Mouse (Mus musculus) layer of hippocampus, postnatal 10 days (tissue): Measurements from ENCODE around the gene Aatk. TPM values are rescaled to one million over a fixed set of nuclear protein-coding genes. Genes with fewer than 3 reads are reported as not detected.

Experiments
- DNase-seq, 2 experiments: peaks; one replicate each; pipeline ENCODE4 v3.0.0; 2021; ENCODE audit warnings: low spot score in 2 of 2
- total RNA-seq, 2 experiments: library from RNA; stranded (reverse); gene quantifications; 2 replicates each; pipeline ENCODE4 v1.2.3; 2021

The Aatk gene
- total RNA-seq, 2 experiments from 2014 or later = 136 to 148 TPM

DNA sequence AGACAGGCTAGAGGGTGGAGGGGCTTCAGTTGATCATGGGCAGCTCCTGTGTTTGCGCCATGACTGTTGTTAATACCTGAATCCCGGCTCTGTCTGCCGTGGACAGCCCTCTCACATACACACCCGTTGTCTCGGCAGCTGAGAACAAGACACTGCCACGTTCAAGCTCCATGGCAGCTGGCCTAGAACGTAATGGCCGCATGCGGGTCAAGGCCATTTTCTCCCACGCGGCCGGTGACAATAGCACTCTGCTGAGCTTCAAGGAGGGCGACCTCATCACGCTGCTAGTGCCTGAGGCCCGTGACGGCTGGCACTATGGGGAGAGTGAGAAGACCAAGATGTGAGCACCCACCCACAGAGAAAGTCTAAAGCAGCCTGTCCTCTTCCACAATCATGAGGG is 49.6 kb downstream of the Aatk start:
- no peak for DNase-seq

DNA sequence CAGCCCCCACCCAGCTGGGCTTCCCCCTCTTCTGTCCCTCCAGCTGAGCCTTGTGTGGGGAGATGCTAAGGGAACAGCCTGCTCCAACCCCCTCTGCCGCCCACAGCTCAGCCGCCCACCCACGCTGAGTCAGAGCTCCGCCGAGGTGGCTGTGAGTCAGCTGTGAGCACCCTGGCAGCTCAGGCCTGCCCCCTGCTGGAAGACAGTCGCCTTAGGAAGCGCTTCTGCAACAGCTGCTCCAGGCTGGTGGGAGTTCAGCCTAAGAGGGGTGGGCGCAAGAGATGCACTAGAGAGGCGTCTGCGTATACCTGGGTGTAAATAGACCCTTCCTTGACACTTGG is 55.7 kb downstream of the Aatk start:
- DNase-seq = peak; percentile 97 to 98

DNA sequence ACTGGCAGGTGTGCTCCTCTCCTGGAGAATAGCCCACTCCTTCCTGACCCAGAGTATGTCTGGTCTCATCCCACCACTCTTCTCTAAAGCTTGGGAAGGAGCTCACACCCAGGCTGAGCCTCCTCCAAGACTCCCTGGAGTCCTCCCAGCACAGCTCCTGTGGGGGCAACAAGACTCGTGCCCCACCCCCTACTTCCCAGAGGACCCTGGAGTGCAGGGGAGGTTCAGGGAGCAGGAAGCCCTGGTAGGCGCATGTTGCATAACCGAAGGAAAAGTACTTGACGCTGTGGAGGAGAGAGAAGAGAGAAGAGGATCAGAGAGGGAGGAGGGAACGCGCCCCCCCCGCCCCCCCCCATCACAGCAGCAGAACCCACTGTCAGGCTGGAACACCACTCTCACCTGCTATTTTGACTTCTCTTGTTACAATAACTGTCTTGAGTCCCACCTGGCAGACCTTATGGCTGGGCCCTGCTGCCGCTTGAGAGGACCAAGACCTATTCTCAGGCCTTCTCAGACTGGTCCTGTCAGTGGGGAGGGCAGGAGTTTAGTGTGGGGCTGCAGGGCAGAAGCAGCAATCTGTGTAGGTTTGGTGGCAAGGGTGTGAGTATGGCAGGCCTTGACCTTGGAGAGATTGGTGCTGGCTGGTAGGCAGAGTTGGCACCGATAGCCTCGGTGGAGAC is 56.2 kb downstream of the Aatk start:
- DNase-seq = no peak

DNA sequence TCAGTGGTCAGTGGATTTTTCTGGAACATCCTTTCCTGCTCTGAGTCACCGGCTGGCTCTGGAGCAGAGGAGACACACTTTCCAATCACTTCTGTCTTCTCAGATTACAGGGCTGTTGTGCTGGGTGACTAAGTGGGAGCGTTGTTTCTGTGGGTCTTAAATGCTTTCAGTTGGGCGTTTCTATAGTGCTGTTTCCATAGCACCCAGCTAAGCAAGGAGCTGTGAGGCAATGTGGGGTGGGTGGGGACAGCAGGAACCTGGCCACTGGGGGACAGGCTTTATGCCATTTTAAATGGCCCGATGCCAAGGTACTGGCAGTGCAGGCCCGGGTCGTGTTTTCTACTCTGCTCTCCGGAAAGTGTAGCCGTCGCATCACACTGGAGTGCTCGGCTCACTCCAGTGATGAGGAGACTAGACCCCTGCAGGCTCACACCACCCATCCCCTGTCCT is 57.8 kb downstream of the Aatk start:
- no peak for DNase-seq

DNA sequence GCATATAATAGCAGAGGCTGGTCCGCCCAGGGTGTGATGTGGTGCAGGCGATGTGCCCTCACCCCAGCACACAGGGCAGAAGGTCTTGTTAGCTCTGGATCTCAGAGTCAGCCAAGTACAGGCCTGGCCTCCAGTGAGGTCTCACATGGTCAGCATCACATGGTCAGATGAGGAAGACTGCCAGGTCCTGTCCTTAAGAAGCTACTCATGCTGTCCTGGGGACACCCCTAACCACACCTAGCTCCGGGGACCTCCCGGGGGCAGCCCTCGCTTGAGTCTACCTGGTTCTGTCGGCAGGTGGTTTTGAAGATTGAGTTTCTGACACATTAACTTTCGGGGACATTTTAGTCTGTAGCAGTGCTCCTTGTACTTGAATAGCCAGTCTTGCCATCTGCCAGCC is 58.6 kb downstream of the Aatk start:
- no peak for DNase-seq

DNA sequence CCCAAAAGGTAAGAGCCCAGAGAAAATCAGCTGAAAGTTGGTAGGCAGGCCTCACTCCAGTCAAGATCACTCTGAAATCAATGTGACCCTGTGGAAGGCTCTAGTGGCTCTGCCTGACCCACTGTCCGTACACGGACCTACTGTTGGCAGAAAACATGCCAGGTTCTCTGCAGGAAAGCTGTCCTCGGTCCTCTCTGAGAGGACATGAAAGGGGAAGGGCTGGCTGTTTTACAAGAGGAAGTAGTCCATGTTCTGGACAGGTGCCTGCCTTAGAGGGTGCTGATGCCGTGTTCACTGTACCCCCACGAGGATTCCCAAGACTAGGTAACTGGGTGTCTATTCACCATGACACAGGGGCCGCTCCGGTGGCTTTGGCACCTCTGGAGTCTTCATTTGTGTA is 59.1 kb downstream of the Aatk start:
- DNase-seq = no peak

DNA sequence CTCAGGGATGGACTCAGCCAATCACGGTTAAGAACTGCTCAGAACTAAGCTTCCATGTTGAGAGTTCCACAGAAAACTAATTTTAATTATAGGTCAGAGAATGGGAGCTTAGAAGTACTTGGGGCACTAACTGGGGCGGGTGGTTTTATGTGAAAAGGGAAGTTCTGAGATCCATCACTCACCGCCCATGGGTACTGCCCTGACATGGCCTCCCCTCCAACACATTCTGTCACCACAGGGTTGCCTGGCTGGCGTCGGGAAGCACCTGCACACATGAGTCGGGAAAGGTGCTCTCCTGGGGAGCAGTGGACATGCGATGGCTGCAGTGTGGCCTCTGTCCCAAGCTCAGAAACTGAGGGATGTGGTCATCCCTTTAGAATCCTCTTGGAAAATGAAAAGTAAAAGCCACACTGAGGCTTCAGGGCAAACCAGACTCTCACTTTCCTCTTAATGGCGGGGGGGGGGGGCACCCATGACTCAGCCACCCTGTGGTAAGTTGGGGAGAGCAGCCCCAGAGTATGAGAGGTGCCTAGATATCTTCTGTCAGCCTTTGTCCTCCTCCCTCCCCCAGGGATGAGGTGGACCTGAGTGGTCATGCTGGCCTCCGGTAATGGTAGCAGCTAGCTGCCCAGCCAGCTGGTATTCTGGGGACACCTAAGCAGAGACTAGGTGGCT is 60.1 kb downstream of the Aatk start:
- DNase-seq = no peak

DNA sequence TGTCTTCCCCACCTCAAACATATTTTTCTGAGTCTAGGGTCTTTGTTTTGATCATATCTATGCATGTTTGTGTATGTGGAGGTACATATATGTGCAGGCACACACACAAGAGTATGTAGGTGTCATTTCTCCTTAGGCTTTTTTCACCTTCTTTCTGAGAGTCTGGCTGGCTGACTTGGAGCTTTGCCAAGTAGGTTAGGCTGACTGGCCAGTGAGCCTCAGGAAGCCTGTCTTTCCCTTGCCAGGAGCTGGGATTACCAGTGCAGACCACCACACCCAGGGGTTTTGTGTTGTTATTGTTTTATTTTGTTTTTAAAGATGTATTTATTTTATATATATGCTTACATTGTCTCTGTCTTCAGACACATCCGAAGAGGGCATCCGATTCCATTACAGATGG is 63.8 kb downstream of the Aatk start:
- DNase-seq = no peak

DNA sequence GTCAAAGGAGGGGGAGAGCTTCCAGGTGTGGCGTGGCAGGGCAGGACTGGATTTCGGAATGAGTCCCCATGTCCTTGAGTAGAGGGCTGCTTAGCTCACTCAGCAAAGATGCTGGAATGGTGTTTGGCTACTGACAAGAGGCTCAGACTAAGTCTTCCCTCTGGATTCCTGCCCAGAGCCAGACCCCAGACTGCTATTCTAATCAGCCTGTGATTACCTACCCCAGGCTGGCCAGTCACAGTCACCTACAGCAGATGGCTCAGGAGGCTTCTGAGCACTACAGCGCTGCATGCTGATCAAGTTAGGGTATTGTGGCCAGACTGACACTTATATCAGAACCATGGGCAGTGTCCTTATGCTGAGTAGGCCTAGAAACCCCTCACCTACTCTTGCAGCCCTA is 64.7 kb downstream of the Aatk start:
- no peak for DNase-seq

DNA sequence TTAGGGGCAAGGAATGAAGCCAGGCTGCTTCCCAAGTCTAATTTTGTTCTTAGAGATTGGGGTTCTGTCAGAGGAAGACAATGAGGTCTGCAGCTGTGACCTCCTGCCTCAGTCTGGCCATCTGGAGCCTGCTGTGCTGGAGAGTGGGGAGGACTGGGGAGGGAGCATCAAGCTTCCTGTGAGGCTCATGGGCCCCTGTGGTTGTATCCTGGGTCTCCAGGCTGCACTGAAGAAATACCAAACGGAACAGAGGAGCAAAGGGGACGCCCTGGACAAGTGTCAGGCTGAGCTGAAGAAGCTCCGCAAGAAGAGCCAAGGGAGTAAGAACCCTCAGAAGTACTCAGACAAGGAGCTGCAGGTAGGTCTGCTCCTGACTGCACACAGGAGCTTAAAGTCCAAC is 65.2 kb downstream of the Aatk start:
- DNase-seq = no peak

DNA sequence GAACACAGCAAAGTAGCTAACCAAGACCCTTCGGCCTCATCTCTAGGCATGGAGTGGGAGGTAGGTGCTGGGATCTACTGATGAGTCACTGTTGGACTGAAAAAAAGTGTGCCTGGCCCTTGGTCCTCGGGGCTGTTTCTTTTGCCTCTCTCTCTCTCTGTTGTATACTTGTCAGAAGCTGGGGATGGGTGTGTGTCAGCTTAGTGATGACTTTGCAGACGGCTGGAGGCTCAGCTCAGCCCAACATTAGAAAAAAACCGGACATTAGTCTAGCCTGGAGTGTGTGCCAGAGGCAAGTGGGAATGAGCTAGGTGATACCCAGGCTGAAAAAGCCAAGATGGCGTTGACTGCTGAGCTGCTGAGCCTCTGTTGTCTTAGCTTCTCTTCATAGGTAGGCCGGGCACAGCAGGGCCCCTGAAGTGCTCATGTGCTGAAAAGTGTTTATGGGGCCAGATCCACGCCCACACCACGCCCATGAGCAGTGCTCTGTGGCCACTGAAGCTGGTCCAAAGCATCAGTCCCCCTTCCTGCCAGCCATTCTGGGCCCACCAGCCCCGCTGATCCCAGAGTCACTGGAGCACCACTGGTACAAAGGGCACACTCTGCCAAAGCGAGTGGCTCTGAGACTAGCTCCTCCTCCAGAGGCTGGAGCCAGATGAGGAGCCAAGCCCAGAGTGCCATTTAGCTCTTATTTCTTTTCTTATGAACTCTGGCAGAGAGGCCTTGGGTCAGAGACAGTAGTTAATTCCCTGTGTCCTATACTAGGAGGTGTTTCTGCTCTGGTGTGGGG is 67.2 kb downstream of the Aatk start:
- DNase-seq = no peak

DNA sequence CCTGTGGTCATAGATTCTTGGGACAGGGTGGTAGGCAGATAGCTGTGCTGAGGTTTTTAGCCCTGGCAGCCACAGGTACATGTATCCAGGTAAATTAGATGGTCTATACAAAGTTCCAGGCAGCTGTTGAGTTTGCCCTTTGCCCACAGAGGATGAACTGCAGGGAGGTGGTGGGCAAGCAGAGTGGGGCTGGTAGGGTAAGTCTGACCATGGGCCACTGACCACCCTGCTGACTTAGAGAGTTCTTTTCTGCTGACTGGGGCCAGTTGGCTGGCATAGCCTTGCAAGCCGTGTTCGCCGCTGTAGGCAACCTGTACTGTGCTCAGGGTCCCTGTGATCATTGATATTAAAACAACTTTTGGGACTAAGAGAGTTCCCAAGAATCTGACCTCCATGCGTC is 68.3 kb downstream of the Aatk start:
- DNase-seq = no peak

DNA sequence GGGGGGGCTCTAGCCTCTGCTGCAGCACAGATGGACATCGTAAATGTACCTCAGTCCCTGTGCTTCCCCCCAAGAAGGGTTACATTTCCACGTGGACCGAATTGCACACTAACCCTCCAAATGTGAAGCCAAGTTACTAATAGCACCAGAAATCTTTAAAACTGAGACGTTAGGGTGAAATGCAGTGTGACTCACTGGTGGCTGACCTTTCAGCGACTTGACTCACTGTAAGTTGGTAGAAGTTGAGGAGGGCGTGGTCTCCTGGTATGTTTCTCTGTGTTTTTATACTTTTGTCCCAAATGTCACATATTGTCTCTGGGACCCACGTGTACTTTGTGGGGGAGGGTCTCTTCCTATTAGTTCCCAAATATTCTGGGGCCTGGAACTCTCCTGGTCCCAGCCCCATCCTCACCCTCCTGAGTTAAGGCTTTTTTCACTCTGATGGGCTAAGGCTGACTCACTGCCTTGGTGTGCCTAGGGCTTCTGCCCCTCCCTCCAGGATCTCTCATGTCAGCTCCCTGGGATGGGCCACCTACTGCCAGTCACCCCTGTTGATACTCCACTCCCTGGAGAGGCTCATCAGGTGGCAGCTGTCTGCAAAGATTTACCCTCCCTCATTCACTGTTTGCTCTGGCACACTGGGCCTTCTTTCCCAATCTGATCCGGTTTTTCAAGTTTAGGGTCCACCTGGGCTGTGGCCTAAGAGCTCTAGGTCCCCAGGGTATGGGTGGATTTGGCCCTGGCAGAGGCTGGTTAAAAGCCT is 71.0 kb downstream of the Aatk start:
- DNase-seq = no peak

DNA sequence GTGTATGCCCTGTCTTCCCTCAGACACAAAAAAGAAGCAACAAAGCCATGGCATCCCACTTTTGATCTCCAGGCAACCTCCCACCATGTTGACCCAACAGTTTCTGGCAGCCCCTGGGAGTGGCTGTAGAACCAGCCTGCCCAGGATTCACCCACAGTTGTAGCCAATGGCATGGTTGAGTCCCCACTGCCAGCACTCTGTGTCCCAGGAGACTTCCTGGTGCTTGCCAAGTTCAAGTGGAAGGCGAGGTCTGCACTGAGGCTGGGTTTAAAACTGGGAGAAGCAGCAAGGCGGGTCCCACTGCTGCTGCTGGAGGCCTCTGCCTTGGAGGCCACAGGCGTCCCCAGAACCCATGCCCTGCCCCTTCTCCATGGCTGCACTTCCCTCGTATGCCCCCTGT is 73.2 kb downstream of the Aatk start:
- DNase-seq = no peak

DNA sequence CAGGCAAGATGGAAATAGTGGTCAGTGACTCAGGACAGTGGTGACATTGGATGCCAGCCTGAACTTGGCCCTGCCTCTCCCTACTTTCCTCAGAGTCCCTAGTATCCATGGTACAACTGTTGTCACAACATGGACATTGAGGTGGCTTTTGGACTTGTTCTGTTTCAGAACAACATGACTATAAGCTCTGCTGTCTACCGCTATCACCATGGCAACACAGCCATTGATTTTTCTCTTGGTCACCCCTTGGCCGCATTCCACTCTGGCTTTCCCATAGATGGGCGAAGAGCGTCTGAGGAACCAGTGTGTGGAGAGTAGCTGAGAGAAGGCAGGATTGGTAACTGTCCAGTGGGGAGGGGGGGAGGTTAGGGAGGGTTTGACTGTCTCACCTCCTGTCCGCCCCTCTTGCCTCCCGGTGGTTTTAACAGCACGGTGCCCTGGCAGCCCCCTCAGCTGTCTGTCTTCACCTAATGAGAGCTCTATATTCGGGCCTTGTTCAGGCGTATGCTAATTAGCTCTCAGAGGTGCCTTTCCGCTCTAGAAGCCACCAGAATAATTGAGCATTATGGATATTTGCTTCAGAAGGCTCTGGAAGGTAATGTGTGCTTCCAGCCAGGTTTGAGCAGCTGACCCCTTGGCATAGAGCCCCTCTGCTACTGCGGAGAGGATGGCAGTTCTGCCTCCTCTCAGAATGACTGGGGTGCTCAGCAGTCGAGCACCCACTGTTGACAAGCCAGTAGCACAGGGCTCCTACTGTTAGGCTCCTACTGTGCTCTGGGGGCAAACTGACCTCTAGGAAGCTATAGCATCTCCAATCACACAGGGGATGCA is 76.7 kb downstream of the Aatk start:
- DNase-seq = no peak

DNA sequence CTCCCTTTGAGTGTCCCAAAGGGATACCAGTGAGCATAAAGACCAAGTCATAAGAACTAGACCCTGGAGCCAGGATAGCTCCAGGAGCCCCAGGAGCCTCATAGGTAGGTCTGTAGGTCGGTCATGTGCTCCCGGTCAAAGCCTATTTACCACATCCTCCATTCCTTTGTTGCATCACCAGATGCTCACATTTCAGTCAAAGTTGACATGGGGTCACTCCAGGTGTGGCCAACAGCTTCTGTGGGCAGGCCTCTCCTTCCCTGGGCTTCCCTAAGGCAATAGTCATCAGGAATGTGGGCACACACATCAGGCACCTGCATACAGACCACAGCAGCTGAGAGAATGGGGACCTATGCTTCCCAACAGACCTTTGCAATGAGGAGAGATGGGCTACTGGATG is 79.1 kb downstream of the Aatk start:
- DNase-seq = no peak

DNA sequence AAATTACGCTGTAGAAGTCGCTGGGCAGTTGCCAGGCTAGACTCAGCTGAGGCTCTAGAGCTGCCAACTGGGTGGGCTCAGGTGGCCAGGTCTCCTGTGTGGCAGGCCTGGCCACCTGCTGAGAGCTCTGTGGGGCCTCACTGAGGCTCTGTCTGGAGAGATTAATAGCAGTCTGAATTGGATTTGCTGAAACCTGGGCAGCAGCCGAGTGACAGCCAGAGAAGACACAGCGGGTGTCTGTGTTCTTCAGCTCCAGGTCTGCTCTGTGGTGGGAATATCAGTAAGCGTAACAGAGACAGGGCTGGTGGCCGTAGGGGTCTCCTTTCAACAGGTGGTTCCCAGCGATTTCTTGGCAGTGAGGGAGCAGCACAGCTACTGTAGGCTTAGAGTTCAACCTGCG is 79.6 kb downstream of the Aatk start:
- DNase-seq = no peak

DNA sequence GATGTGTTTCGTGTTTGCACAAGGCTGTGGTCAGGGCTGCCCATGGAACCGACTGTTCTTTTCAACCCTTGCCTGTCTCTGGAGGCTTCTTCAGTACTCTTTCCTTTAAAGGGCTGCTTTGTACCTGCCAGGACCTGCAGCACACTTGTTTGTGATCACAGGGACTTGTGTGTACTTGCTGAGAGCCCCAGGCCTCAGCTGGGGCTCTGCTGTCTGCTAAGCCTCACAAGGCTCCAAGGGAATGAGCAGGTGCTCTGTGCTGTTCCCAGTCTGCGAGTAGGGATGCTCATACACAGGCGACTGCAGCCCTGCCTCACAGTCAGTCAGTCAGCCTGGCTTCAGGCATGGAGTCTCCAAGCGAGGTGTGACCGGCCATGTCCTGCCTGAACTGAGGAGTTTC is 80.7 kb downstream of the Aatk start:
- DNase-seq = no peak

DNA sequence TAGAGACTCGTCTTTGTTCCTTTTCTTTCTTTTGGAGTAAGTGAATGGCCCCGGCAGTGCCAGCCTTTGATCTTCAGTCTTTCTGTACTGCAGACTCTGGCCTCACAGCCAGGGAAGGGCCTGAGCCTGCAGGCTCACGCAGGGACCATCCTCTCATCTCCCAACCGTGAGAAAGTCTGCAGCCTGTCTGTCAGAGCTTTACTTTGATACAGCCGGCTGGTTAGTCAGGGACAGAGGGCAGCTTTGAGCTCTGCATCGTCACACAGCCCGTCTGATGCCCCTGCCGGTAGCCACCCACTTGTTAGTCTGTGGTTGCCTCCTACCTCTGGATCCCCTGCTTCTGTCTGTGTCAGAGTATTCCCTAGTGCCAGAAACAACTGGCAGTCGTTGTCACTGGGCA is 81.9 kb downstream of the Aatk start:
- no peak for DNase-seq

DNA sequence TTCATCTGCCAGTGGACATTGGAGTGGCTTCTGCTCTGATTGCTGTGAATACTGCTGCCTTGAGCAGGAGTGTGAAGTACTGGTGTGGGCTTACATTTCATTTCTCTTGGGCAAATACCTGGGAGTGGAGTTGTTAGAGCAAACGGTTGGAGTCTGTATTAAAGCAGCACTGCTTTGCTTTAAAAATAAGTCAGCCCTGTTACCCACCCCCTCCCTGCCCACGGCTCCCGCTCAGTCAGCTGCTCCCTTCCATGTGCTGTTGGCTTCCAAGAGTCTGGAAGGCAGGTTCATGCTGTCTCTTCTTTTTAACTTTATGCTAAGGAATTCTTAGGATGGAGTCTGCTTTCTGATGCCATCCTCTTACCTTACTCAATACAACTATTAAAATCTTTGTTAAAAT is 85.5 kb downstream of the Aatk start:
- DNase-seq = no peak

DNA sequence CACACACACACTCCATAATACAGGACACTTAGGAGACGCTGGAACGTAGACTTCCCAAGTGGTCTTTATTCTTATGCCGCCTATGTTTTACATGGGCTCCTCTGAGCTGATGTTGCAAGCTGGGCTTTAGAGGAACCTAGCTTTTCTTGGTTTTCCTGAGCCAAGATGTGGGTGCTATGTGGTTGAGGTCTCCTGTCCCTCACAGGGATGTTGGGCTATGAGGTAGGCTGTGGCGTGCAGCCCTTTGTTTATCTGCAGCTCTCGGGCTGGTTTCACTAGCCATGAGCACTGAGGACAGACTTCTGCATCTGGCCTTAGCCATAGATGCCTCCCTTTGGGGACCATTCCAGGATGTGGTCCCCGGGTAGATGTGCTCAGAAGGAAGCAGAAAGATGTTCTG is 86.3 kb downstream of the Aatk start:
- DNase-seq = no peak
